Mouse (Mus musculus) thymus, postnatal 14 days (tissue): Measurements from ENCODE around the gene Rbfox1.

Experiments used
- DNase-seq: peaks from one replicate; pipeline ENCODE4 v3.0.0; 2021

The Rbfox1 gene

GRCm38 (mm10) chr16:7447718-7448649, 1562.8 kb downstream of the Rbfox1 start:
- no peak for DNase-seq

DNA sequence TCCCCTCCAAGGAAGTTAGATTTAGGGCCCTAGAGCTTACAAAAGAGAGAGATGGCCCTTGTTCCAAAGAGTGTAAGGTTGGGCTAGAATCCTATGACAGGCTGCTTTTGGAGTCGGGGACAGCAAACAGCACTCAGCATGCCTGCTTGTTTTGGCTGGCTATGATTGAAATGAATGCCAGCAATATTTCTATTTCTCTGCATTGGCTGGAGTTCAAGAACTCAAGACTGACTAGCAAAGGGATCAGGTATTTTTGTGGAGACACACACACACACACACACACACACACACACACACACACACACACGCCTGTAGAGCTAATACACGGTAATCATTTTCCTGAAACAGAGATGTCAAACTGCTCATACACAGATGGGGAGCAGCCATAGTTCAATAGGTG, 1566.0 kb downstream of the Rbfox1 start:
- no peak for DNase-seq

- no peak for DNase-seq
Observed at GRCm38 (mm10) chr16:7457571-7457970, 1572.4 kb downstream of the Rbfox1 start.
